Mouse (Mus musculus): Measurements from ENCODE around the gene Dok1.

DNA sequence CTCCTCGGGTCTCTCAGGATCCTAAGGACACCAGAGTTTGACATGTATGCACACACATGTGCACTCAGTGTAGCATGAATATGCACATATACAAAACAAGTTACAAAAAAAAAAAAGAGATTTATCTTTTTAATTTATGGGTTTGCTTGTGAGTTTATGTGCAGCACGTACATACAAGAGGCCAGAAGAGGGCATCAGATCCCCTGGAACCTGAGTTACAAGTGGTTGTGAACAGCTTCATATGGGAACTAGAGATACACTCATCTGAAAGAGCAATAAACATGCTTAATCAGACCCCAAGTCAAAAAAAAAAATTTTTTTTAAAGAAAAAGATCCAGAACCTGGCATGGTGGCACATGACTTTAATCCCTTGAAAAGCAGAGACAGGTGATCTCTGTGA, 41.7 kb upstream of the Dok1 start:
- no peak for TF ChIP-seq POLR2A (IDR thresholded peaks at IDR 0.05; ENCODE audit: insufficient read length, low read depth)
- no peak for TF ChIP-seq MYOD1 (IDR thresholded peaks at IDR 0.05; ENCODE audit: control insufficient read depth in 1 of 3, insufficient read length in 2 of 3, low read depth in 2 of 3)
- TF ChIP-seq TCF12 (IDR thresholded peaks at IDR 0.05; ENCODE audit: insufficient read depth, poor library complexity, severe bottlenecking) = no peak
- no peak for TF ChIP-seq CEBPB (IDR thresholded peaks at IDR 0.05; ENCODE audit: insufficient read depth, poor library complexity, severe bottlenecking)
- no peak for TF ChIP-seq MYOG (IDR thresholded peaks at IDR 0.05; ENCODE audit: control insufficient read depth in 1 of 3, insufficient read depth in 1 of 3, insufficient read length in 2 of 3, low read depth in 2 of 3)
- no peak for TF ChIP-seq E2F4 (IDR thresholded peaks at IDR 0.05; ENCODE audit: insufficient read depth)
- TF ChIP-seq USF1 (IDR thresholded peaks at IDR 0.05; ENCODE audit: low read depth) = no peak
- TF ChIP-seq POLR2AphosphoS2 (IDR thresholded peaks at IDR 0.05; ENCODE audit: insufficient read length, low read depth) = no peak
- TF ChIP-seq MAX (IDR thresholded peaks at IDR 0.05; ENCODE audit: low read depth) = no peak
- TF ChIP-seq TCF3 (IDR thresholded peaks at IDR 0.05; ENCODE audit: insufficient read length, low read depth) = no peak
- no peak for TF ChIP-seq SRF (IDR thresholded peaks at IDR 0.05; ENCODE audit: control insufficient read depth, insufficient read length, low read depth)
- TF ChIP-seq REST (IDR thresholded peaks at IDR 0.05; ENCODE audit: insufficient read depth, insufficient read length) = no peak
